Comparison of ENCODE assay signal across 9 mouse cellular contexts in the genomic region with DNA sequence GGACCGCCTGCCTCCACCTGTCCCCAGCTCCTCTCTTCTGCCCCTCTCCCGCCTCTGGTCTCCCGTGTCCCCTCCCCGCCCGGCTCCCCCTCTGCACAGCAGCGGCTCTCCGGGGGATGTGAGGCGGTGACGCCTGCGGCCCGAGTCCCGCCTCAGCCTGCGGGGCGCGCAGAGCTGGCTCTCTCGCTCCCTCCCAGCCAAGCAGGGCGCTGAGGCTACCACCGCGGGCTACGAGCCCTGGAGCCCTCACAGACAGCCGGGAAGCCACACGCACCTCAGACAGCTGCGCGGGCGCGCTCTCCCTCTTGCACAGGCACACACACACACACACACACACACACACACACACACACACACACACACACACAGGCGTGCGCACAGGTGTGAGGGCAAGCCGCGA. TPM values are rescaled to one million over a fixed set of nuclear protein-coding genes. Genes with fewer than 3 reads are reported as not detected.
A peak's percentile ranks its signal among the peaks of the same experiment; 100 is the strongest.
DNase-seq lines count a peak whose midpoint lies in the region; ATAC-seq and TF ChIP-seq lines count a peak whose summit lies in the region.
"Had no signal": no experiment of that assay in that cellular context is flagged by ENCODE, and none has a peak within 500 bp of the region (broad histone marks: within the 10 kb centered on the region; RNA-seq: fewer than 3 reads in every experiment).

No protein-coding gene starts in this region.

- H3K27ac ChIP-seq in heart, embryonic 10.5 days: peak overlapping the region; percentile 57; the same call in 1 of the 2 replicates
- no peak overlapping the region for H3K27ac ChIP-seq in ES-E14 (ENCODE audit: insufficient read depth, low read depth, low read length, poor library complexity, severe bottlenecking)
- no peak overlapping the region for H3K27ac ChIP-seq in heart, postnatal 0 days (ENCODE audit: low read depth)
- peak overlapping the region; percentile 93 for H3K27ac ChIP-seq in left cerebral cortex, adult 2 months
- H3K27ac ChIP-seq in midbrain, embryonic 13.5 days: peak overlapping the region; percentile 62

- peaks cover 14% of the 10 kb centered on the region; the same call in 1 of the 2 replicates for H3K27me3 ChIP-seq in heart, embryonic 10.5 days (ENCODE audit: insufficient read depth, poor library complexity, severe bottlenecking)
- peaks cover 9% of the 10 kb centered on the region; the same call in 1 of the 2 replicates for H3K27me3 ChIP-seq in heart, postnatal 0 days (ENCODE audit: control insufficient read depth, insufficient read depth, low read length)
- 0 out of 2 replicates have a peak, but pooled peaks cover 6% of the 10 kb centered on the region for H3K27me3 ChIP-seq in midbrain, embryonic 13.5 days

- peaks cover 14% of the 10 kb centered on the region for H3K4me1 ChIP-seq in heart, embryonic 10.5 days
- H3K4me1 ChIP-seq in ES-E14 (ENCODE audit: control insufficient read depth in 2 of 2, insufficient read depth in 2 of 2, low read length in 2 of 2, poor library complexity in 1 of 2): no peaks in the 10 kb centered on the region
- H3K4me1 ChIP-seq in heart, postnatal 0 days (ENCODE audit: control insufficient read depth, insufficient read depth): peaks cover 9% of the 10 kb centered on the region
- peaks cover 5% of the 10 kb centered on the region for H3K4me1 ChIP-seq in midbrain, embryonic 13.5 days (replicated peaks)

- H3K4me2 ChIP-seq in heart, postnatal 0 days (ENCODE audit: low read depth, low read length): peak overlapping the region; percentile 85
- peak overlapping the region; percentile 89 for H3K4me2 ChIP-seq in midbrain, embryonic 13.5 days (replicated peaks)

- no peak for TF ChIP-seq EP300 in heart, postnatal 0 days (IDR thresholded peaks at IDR 0.05; ENCODE audit: low read depth)

- intact Hi-C loops in left cerebral cortex, adult 2 months (cut with DNase I): loop anchor here (2.0 to 5.0 kb wide), 2 partner anchors 123 to 300 kb away; no protein-coding TSS in a partner anchor

- H3K4me3 ChIP-seq in heart, embryonic 10.5 days: peak overlapping the region; percentile 79
- peak overlapping the region; percentile 69 to 75 for H3K4me3 ChIP-seq in ES-E14 (ENCODE audit: insufficient read depth in 1 of 2, low read depth in 1 of 2, low read length in 2 of 2, poor library complexity in 1 of 2, severe bottlenecking in 1 of 2)
- peak overlapping the region; percentile 51 for H3K4me3 ChIP-seq in heart, postnatal 0 days (ENCODE audit: low read depth, low read length)
- peak overlapping the region; percentile 62 for H3K4me3 ChIP-seq in left cerebral cortex, adult 2 months
- peak overlapping the region; percentile 72 for H3K4me3 ChIP-seq in midbrain, embryonic 13.5 days (replicated peaks)

- ATAC-seq in heart, postnatal 0 days (ENCODE audit: insufficient read depth, low read depth): peak; percentile 22
- peak; percentile 94 for ATAC-seq in midbrain, embryonic 13.5 days

- in situ Hi-C loops in ES-E14 (cut with MboI; ENCODE audit: low sequenced_read_pairs in 2 of 2, unreplicated experiment in 2 of 2): no loop called here

- DNase-seq in heart, embryonic 10.5 days (ENCODE audit: low spot score): no peak
- DNase-seq in heart, adult 18-20 months: no peak
- DNase-seq in ES-E14 (ENCODE audit: low read depth, low spot score): peak; percentile 41
- DNase-seq in embryo, embryonic 10.5 days (ENCODE audit: low spot score): peak; percentile 47
- no peak for DNase-seq in heart, postnatal 0 days (ENCODE audit: low spot score)
- DNase-seq in left cerebral cortex, adult 2 months (ENCODE audit: extremely low spot score in 1 of 2, low spot score in 2 of 2): peak; percentile 69 to 71
- DNase-seq in thymus, postnatal 4 days: peak; percentile 22

- TF ChIP-seq CTCF in heart, postnatal 0 days (IDR thresholded peaks at IDR 0.05; ENCODE audit: low read depth): no peak
- TF ChIP-seq CTCF in left cerebral cortex, adult 2 months (IDR thresholded peaks at IDR 0.05): no peak

- no peaks in the 10 kb centered on the region for H3K9me3 ChIP-seq in heart, embryonic 10.5 days
- H3K9me3 ChIP-seq in ES-E14 (ENCODE audit: control insufficient read depth, insufficient read depth, low read depth, low read length): no peaks in the 10 kb centered on the region
- H3K9me3 ChIP-seq in heart, postnatal 0 days (replicated peaks; ENCODE audit: control insufficient read depth, low read length): no peaks in the 10 kb centered on the region
- no peaks in the 10 kb centered on the region for H3K9me3 ChIP-seq in midbrain, embryonic 13.5 days

- under 1% methylated on average over 27 of the region's 30 CpGs for WGBS in heart, embryonic 10.5 days
- 2% methylated on average over 25 of the region's 30 CpGs for WGBS in heart, postnatal 0 days
- WGBS in midbrain, embryonic 13.5 days: 1% methylated on average over 30 of the region's 30 CpGs

- H3K36me3 ChIP-seq in heart, embryonic 10.5 days: no peaks in the 10 kb centered on the region
- no peaks in the 10 kb centered on the region for H3K36me3 ChIP-seq in ES-E14 (ENCODE audit: control insufficient read depth, insufficient read depth, low read length, poor library complexity, severe bottlenecking)
- H3K36me3 ChIP-seq in heart, postnatal 0 days (replicated peaks; ENCODE audit: control insufficient read depth, insufficient read depth, low read length): no peaks in the 10 kb centered on the region
- H3K36me3 ChIP-seq in midbrain, embryonic 13.5 days: no peaks in the 10 kb centered on the region

- H3K9ac ChIP-seq in ES-E14 (ENCODE audit: insufficient read depth, low read depth, low read length, poor library complexity, severe bottlenecking): peak overlapping the region; percentile 5; the same call in 1 of the 2 replicates
- H3K9ac ChIP-seq in heart, postnatal 0 days (replicated peaks; ENCODE audit: low read depth, low read length): no peak overlapping the region
- peak overlapping the region; percentile 84 for H3K9ac ChIP-seq in midbrain, embryonic 13.5 days (replicated peaks)

TF ChIP-seq in ES-E14, 5 proteins besides CTCF, POLR2A, EP300 and RAD21:
- no peak for TF ChIP-seq CHD2 (IDR thresholded peaks at IDR 0.05; ENCODE audit: low read depth, low read length)
- TF ChIP-seq ZNF384 (IDR thresholded peaks at IDR 0.05; ENCODE audit: low read depth, low read length): no peak
- TF ChIP-seq MAFK (IDR thresholded peaks at IDR 0.05; ENCODE audit: insufficient read depth, low read depth, low read length): no peak
- TF ChIP-seq HCFC1 (IDR thresholded peaks at IDR 0.05; ENCODE audit: borderline replicate concordance, insufficient read depth, low read length): no peak; the same call in 1 of the 2 replicates
- TF ChIP-seq ZC3H11A (IDR thresholded peaks at IDR 0.05; ENCODE audit: borderline replicate concordance, low read depth, low read length): no peak

RNA-seq across cellular contexts. Expression of a gene that starts 0.4 kb away (rescaled TPM):
- polyA plus RNA-seq in heart, embryonic 10.5 days (2016; fragmentation: Nextera tagmentation; extraction: Ambion mirVana): 0.33 and 0.72 TPM in 2 replicates
- total RNA-seq in heart, adult 18-20 months (2021): not detected
- 0.11 and 0.31 TPM in 2 replicates for total RNA-seq in ES-E14 (2012; rRNA removed)
- total RNA-seq in heart, postnatal 0 days (2014; rRNA removed; ENCODE audit: low replicate concordance): not detected in 2 replicates
- polyA plus RNA-seq in heart, postnatal 0 days (2015; fragmentation: Nextera tagmentation; extraction: Ambion mirVana): 0.12 and 0.30 TPM in 2 replicates
- total RNA-seq in left cerebral cortex, adult 2 months (2021): 100 to 1,000 TPM; 120 to 136 TPM
- 10.4 and 11.3 TPM in 2 replicates for polyA plus RNA-seq in midbrain, embryonic 13.5 days (2015; fragmentation: Nextera tagmentation; extraction: Ambion mirVana)
- total RNA-seq: MEL had no signal

Comparison
In these comparisons a context has a peak if more than half of its experiments do, and no peak if none do; other contexts are left out.
1. H3K27ac ChIP-seq: peak in heart, embryonic 10.5 days (single experiment), left cerebral cortex, adult 2 months (single experiment) and midbrain, embryonic 13.5 days (single experiment); none in ES-E14 (single experiment) and heart, postnatal 0 days (single experiment).
2. DNase-seq: peak in ES-E14 (single experiment), embryo, embryonic 10.5 days (single experiment), left cerebral cortex, adult 2 months (2 of 2) and thymus, postnatal 4 days (single experiment); none in heart, embryonic 10.5 days (single experiment), heart, adult 18-20 months (0 of 2) and heart, postnatal 0 days (single experiment).
3. RNA of a gene that starts 0.4 kb away (total RNA-seq): 120 to 136 TPM in left cerebral cortex, adult 2 months; 0.11 to 0.31 TPM in ES-E14, not detected in heart, adult 18-20 months and not detected in heart, postnatal 0 days; every median in the first group is over 10 times any median in the second.
4. Peak in every context shown above with its lines, with median percentiles within 50 percentile points of each other: H3K4me3 ChIP-seq.